Mouse (Mus musculus) testis, postnatal 14 days (tissue): ENCODE results near the gene Dnttip2.

ENCODE experiments used
- DNase-seq: peaks from one replicate; pipeline ENCODE4 v3.0.0; 2021; ENCODE audit warnings: low spot score

Gene Dnttip2

DNA sequence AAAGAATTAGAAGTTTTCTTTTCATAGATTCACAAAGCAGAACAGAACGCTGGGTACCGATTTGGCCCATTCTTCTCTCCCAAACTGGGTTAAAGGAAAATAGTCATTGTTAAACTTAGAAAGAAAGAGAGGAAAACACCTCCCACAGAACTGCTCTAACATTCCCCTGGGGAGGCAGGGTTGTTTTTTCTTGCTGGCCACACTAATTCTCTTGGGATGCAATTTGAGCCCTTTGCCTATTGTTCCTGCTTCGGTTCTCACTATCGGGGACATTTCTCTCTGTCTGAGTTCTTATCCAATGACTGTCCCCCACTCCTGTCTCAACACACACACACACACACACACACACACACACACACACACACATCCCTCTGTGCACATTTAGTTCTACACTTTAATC is 59.3 kb downstream of the Dnttip2 start:
- DNase-seq: no peak

DNA sequence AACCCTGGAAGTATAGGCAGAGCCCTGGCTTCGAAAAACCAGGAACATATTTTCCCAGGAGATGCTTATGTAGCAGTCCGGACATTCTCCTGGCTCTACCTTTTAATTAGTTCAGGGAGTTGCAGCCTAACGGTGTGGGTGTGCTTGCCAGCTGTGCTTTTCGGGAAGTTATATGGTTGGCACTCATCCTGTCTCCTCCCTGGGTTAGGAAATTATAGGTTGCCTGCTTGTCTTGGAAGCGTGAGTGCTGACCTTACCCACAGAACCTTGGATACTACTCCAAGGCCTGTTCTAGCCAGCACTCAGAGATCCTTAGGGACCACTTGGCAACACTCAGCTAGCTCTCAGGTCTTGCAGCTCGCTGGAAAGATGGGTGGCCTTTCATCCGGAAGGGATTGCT is 59.7 kb downstream of the Dnttip2 start:
- DNase-seq: no peak

DNA sequence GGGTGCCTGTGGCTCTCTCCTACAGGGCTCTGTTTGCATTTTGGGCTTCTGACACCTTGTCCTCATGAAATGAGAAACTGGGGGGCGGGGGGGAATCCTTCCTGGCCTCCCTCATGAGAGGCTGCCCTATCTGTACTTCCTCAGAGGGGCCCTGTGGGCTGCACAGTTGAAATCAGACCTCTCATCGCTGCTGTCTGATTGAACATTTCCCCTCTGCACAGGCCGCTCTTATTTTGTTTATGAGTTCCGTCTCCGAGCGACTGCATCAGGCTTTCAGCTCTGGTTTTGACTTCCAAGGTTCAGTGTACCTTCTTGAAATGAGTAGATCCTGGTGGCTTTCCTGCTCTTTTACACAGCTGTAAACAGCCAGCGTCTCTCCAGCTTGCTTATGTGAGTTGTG is 60.2 kb downstream of the Dnttip2 start:
- DNase-seq: no peak
